Mouse (Mus musculus) hindbrain, postnatal 0 days (tissue): Measurements from ENCODE around the gene Hivep3. TPM values are rescaled to one million over a fixed set of nuclear protein-coding genes. Genes with fewer than 3 reads are reported as not detected.

Experiments used
- ATAC-seq: fragments of 200-750 bp; cut with Nextera tagmentation; 2 replicates; pipeline ENCODE4 v1.8.0; 2017; ENCODE audit warnings: mild to moderate bottlenecking, moderate TSS enrichment, moderate library complexity
- DNase-seq: peaks from one replicate; pipeline ENCODE4 v3.0.0-alpha.2; 2015; ENCODE audit warnings: low spot score
- H3K27ac ChIP-seq: fragments of 300-500 bp; sonication (generic); 2 replicates; pipeline ENCODE4 v1.5.1; 2014; ENCODE audit warnings: mild to moderate bottlenecking
- H3K27me3 ChIP-seq: fragments of 300-500 bp; sonication (generic); 2 replicates; pipeline ENCODE4 v1.6.1; 2014; ENCODE audit warnings: low read length, mixed read lengths; ENCODE audit not compliant: insufficient read depth
- H3K36me3 ChIP-seq: fragments of 300-500 bp; sonication (generic); 2 replicates; pipeline ENCODE4 v1.6.1; 2014; ENCODE audit warnings: low read length, mixed read lengths; ENCODE audit not compliant: insufficient read depth
- H3K4me1 ChIP-seq: fragments of 300-500 bp; sonication (generic); 2 replicates; pipeline ENCODE4 v1.6.1; 2014; ENCODE audit warnings: antibody characterized with exemption, low read length, mixed read lengths; ENCODE audit not compliant: insufficient read depth
- H3K4me2 ChIP-seq: fragments of 300-500 bp; sonication (generic); 2 replicates; pipeline ENCODE4 v1.6.1; 2014; ENCODE audit warnings: low read depth, mild to moderate bottlenecking, low read length, moderate library complexity, mixed read lengths
- H3K4me3 ChIP-seq: fragments of 300-500 bp; sonication (generic); 2 replicates; pipeline ENCODE4 v1.5.1; 2014; ENCODE audit warnings: low read length
- H3K9ac ChIP-seq: fragments of 300-500 bp; sonication (generic); replicated peaks from 2 replicates; pipeline ENCODE4 v1.6.1; 2014; ENCODE audit warnings: mild to moderate bottlenecking, low read length, moderate library complexity, mixed read lengths
- H3K9me3 ChIP-seq: fragments of 300-500 bp; sonication (generic); 2 replicates; pipeline ENCODE4 v1.6.1; 2016; ENCODE audit warnings: low read length, mixed read lengths
- CTCF ChIP-seq: IDR thresholded peaks from 2 replicates; pipeline ENCODE4 v1.5.1; 2016; ENCODE audit warnings: antibody characterized with exemption, control low read depth, low read depth
- WGBS: fragments of 180-500 bp; shearing (Covaris S2); extraction: QIAGEN DNeasy Blood & Tissue Kit; methylation state at CpG from one replicate; pipeline ENCODE4 v1.1.7; 2014; 5-methylcytosine and 5-hydroxymethylcytosine counted together
- polyA plus RNA-seq: library from polyadenylated mRNA; unstranded; fragments of >200 nt; fragmentation: Nextera tagmentation; extraction: Ambion mirVana; gene quantifications from 2 replicates; pipeline ENCODE4 v1.2.1, GENCODE M21; 2015
- total RNA-seq: library from RNA; depleted of rRNA; stranded (reverse); fragments of >200 nt; gene quantifications from 2 replicates; pipeline ENCODE4 v1.2.3, GENCODE M21; 2014; rRNA removed

Hivep3 gene
- total RNA-seq (11.0 and 27.1 TPM in 2 replicates), polyA plus RNA-seq (14.0 and 15.1 TPM in 2 replicates)

DNA sequence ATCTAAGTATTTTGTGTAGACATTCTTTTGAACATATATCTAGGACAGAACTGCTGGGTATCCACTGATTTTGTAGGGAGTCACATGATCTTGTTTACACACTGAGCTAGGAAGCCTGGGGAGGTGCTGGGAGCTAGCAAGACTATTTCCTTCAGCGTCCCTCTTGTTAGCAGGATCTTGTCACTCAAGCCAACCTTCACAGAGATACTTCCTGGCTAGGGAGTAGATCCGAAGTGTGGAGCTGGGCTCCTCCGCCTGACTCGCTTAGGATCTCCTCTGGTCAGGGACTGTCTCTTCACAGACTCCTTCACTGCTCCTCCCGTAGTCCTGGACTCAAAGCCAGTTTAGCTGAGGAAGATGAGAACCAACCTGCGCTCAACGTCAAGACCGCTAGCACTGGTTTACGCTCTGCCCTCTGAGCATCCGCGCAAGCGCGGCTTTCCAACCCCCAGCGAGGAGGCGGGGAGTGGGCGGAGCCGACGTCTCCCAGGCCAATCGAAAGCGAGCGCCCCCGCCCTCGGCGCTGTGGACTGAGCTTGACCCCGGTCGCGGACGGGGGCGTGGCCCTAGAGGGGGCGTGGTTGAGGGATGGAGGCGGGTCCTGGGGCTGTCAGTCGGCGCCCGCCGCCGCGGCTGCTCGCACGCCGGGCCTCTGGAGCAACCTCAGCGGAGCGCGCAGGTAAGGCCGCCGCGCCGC is at the start of gene Hivep3:
Hivep3 (plus strand) TSS at position 601 of the 697 bp plus-strand sequence.
- peak within 1 kb of the TSS; percentile 93 for H3K4me2 ChIP-seq
- no peak for TF ChIP-seq CTCF
- no peaks in the 10 kb centered on the region for H3K9me3 ChIP-seq
- peak; percentile 99 for ATAC-seq
- WGBS, result under 1% methylated on average over 47 of the region's 47 CpGs
- H3K9ac ChIP-seq, result peak within 1 kb of the TSS; percentile 72
- peak within 1 kb of the TSS; percentile 61 for H3K27ac ChIP-seq
- DNase-seq, result peak; percentile 99
- peak within 1 kb of the TSS; percentile 91 for H3K4me3 ChIP-seq
- no peaks in the 10 kb centered on the region for H3K4me1 ChIP-seq
- H3K27me3 ChIP-seq, result peaks cover 3% of the 10 kb centered on the region; the same call in 1 of the 2 replicates
- no peaks in the 10 kb centered on the region for H3K36me3 ChIP-seq

DNA sequence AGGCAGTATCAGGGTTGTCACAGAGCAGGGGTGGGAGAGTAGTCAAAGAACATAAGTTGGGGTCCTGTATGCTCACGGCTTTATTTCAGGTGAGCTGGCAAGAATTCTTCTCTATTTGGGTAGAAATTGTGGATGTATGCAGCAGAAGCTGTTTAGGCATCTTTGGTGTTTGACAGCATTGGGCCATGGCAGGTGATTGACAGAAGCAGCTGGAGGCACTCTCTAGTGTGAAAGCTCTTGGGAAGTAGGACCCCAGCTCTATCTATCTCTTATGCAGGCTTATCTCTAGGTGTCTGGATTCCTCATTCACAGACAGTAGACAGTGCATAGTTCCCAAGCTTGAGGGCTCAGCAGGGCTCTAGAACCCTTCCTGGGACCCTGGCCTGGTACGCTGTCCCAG is 47.8 kb upstream of the Hivep3 start:
- WGBS, result 89% methylated on average over 2 of the region's 2 CpGs

DNA sequence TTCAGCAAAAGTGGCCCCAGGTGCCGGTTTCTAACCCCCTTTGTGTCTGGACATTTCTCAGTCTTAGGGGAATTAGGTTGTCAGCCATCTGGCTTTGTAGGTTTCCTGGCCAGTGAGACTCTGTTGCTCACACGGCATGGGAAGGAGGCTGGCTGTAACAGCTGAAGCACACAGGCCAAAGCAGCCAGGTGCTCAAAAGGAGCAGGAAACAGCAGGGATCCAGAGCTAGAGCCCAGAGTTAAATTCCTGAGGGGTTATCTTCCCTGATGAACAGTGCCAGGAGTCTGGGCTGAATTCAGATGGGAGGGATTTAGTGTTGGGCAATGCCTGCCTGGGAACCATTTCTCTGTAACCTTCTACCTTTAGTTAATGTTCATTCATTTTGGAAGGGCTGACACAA is 35.2 kb upstream of the Hivep3 start:
- Histone ChIP-seq H3K9ac (no peak overlapping the region), H3K27ac (no peak overlapping the region), H3K4me1 (no peaks in the 10 kb centered on the region), H3K4me2 (no peak overlapping the region), H3K9me3 (no peaks in the 10 kb centered on the region), H3K27me3 (no peaks in the 10 kb centered on the region), H3K36me3 (no peaks in the 10 kb centered on the region), H3K4me3 (no peak overlapping the region)
- DNase-seq, result no peak
- no peak for ATAC-seq
- 37% methylated on average over 2 of the region's 2 CpGs for WGBS
- TF ChIP-seq CTCF, result no peak

More for the DNA sequence above, 47.8 kb upstream of the Hivep3 start:
- Histone ChIP-seq H3K27me3 (no peaks in the 10 kb centered on the region), H3K4me3 (no peak overlapping the region), H3K27ac (no peak overlapping the region), H3K4me2 (no peak overlapping the region), H3K9me3 (no peaks in the 10 kb centered on the region), H3K4me1 (no peaks in the 10 kb centered on the region), H3K9ac (no peak overlapping the region), H3K36me3 (no peaks in the 10 kb centered on the region)
- ATAC-seq, result no peak
- DNase-seq, result no peak
- no peak for TF ChIP-seq CTCF

DNA sequence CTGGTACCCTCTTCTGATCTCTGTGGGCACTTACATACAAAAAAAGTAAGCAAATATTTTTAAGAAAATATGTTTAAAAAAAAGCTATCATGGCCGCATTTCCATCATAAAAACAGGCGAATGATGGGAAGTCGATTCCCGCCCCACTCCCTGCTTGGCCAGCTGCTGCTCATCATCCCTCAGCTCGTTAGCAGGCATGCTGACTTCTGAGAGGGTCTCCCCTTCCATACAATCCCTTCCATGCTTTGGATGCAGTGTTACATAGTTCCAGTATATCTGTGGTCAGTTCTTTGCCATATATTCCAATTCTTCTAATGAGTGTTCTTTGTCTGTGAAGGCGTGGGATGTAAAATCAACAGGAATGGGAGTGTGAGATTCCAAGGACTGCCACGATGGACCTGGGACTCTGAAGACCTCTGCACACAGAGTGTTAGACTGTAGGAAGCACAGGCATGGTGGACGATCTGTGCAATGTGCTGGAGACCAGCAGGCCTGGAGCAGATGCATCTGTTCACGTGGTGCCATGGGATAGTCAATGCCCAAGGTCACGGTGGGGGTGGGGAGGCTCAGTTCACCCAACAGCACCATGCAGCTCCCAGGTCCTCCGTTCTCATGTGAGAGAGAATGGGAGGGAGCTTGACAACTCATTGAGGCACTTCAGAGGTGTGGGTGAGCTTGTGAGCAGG is 32.2 kb upstream of the Hivep3 start:
- ATAC-seq (no peak), DNase-seq (no peak)
- Histone ChIP-seq H3K9me3 (no peaks in the 10 kb centered on the region), H3K4me1 (no peaks in the 10 kb centered on the region), H3K27me3 (no peaks in the 10 kb centered on the region), H3K36me3 (no peaks in the 10 kb centered on the region), H3K4me2 (no peak overlapping the region), H3K9ac (no peak overlapping the region), H3K4me3 (no peak overlapping the region), H3K27ac (no peak overlapping the region)
- 87% methylated on average over 11 of the region's 11 CpGs for WGBS
- TF ChIP-seq CTCF, result no peak

DNA sequence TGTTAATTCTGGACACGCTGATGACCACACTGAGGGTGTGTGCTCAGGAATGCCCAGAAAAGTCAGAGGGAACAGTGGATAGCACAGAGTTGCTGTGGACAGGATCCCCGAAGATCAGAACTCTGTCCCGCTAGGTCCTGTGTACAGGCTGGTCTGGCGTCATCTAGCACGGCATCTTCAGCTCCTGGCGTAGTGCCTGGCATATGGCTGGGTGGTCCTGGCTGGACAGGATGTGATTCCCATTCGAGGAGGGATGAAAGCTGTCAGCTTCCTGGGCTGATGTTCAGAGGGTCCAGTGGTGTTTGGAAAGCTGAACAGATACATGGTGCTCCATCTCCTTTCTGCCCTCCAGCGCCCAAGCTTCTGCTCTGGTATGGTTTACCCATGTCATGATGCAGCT is 29.6 kb upstream of the Hivep3 start:
- Histone ChIP-seq H3K36me3 (no peaks in the 10 kb centered on the region), H3K27ac (no peak overlapping the region), H3K9me3 (no peaks in the 10 kb centered on the region), H3K4me3 (no peak overlapping the region), H3K4me2 (no peak overlapping the region), H3K4me1 (no peaks in the 10 kb centered on the region), H3K9ac (no peak overlapping the region), H3K27me3 (no peaks in the 10 kb centered on the region)
- WGBS, result 77% methylated on average over 8 of the region's 8 CpGs
- no peak for ATAC-seq
- DNase-seq, result no peak
- TF ChIP-seq CTCF, result no peak

DNA sequence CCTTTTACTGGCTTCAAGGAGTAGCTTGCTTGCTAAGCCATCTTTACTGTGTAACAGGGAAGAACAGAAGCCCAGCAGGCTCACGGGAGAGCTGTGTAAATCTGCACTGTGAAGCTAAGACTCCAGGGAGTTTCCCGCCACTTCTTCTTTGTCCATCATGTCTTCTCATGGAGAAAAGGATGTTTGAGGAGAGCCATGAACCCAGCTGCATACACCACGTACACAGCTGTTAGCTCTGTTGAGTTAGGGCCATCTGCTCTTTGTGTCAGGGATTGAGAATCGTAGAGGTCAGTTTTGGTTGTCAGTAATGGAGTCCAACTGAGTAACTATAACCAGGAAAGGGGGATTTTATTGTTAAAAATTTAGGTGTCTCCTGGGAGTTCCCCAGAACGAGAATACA is 26.3 kb upstream of the Hivep3 start:
- TF ChIP-seq CTCF, result no peak
- no peaks in the 10 kb centered on the region for H3K4me1 ChIP-seq
- H3K9me3 ChIP-seq, result no peaks in the 10 kb centered on the region
- no peaks in the 10 kb centered on the region for H3K27me3 ChIP-seq
- H3K27ac ChIP-seq, result no peak overlapping the region
- H3K36me3 ChIP-seq, result no peaks in the 10 kb centered on the region
- no peak overlapping the region for H3K4me3 ChIP-seq
- DNase-seq (no peak), ATAC-seq (no peak)
- no peak overlapping the region for H3K9ac ChIP-seq
- no peak overlapping the region for H3K4me2 ChIP-seq
- 50% methylated on average over 5 of the region's 5 CpGs for WGBS

DNA sequence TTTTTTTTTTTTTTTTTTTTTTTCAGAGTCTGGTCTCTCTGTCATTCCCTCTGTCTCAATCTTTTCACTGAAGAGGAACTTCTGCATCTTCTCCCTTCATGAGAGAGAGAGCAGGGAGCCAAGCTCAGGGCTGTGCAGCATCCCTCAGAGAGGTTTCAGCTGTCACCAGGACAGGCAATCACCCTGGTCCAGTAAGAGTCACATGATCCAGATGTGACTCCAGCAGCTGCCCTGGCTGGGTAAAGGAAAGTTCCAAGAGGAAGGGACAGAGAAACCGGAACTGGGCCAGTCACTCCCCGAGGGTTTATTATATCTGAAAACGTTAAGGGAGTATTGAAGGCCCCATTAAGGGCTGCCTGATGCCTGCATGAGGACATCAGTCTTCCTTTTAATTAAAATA is 25.8 kb upstream of the Hivep3 start:
- Histone ChIP-seq H3K9ac (no peak overlapping the region), H3K4me3 (no peak overlapping the region), H3K27ac (no peak overlapping the region), H3K9me3 (no peaks in the 10 kb centered on the region), H3K4me2 (no peak overlapping the region), H3K36me3 (no peaks in the 10 kb centered on the region), H3K27me3 (no peaks in the 10 kb centered on the region), H3K4me1 (no peaks in the 10 kb centered on the region)
- TF ChIP-seq CTCF, result no peak
- ATAC-seq, result no peak
- no peak for DNase-seq
- WGBS, result 18% methylated on average over 3 of the region's 3 CpGs
